ENCODE assay signal across 13 mouse cellular contexts in genomic region chr2:166206396-166207144, GRCm38 (mm10). TPM values are rescaled to one million over a fixed set of nuclear protein-coding genes. Genes with fewer than 3 reads are reported as not detected.
A peak's percentile ranks its signal among the peaks of the same experiment; 100 is the strongest.
DNase-seq lines count a peak whose midpoint lies in the region; ATAC-seq and TF ChIP-seq lines count a peak whose summit lies in the region.
"Had no signal": no experiment of that assay in that cellular context is flagged by ENCODE, and none has a peak within 500 bp of the region (broad histone marks: within the 10 kb centered on the region; RNA-seq: fewer than 3 reads in every experiment).

No protein-coding gene starts in this region.

- intact Hi-C loops in heart, adult 2 months (cut with DNase I): no loop called here

- WGBS in heart, embryonic 12.5 days: 20% methylated on average over 5 of the region's 5 CpGs
- WGBS in heart, adult 2 months: 46% methylated on average over 5 of the region's 5 CpGs
- 28% methylated on average over 5 of the region's 5 CpGs for WGBS in limb, embryonic 13.5 days

- peak overlapping the region; percentile 34; the same call in 1 of the 2 replicates for H3K27ac ChIP-seq in heart, embryonic 12.5 days (ENCODE audit: poor library complexity, severe bottlenecking)
- no peak overlapping the region for H3K27ac ChIP-seq in heart, adult 2 months
- peak overlapping the region; percentile 28; the same call in 1 of the 2 replicates for H3K27ac ChIP-seq in limb, embryonic 13.5 days
- H3K27ac ChIP-seq: liver, embryonic 13.5 days; macrophage; stomach, embryonic 15.5 days had no signal

- peak; percentile 26; the same call in 1 of the 2 replicates for ATAC-seq in heart, embryonic 12.5 days (ENCODE audit: insufficient number of reproducible peaks, low FRiP score)
- peak; percentile 49; the same call in 1 of the 2 replicates for ATAC-seq in limb, embryonic 13.5 days (ENCODE audit: low FRiP score, low read depth)

- peaks cover 51% of the 10 kb centered on the region for H3K4me1 ChIP-seq in heart, embryonic 12.5 days (replicated peaks)
- no peaks in the 10 kb centered on the region; the same call in none of the 2 replicates for H3K4me1 ChIP-seq in heart, adult 2 months (ENCODE audit: control insufficient read depth, insufficient read depth, low read length)
- peaks cover 33% of the 10 kb centered on the region for H3K4me1 ChIP-seq in limb, embryonic 13.5 days
- H3K4me1 ChIP-seq: liver, embryonic 13.5 days; stomach, embryonic 15.5 days had no signal

- no peak for DNase-seq in heart, adult 2 months
- peak; percentile 53 to 73 for DNase-seq in layer of hippocampus, postnatal 14 days (ENCODE audit: low spot score in 2 of 2)
- no peak for DNase-seq in layer of hippocampus, adult 11-12 months (ENCODE audit: low spot score)
- peak; percentile 72 to 76 for DNase-seq in cerebellum, postnatal 14 days
- no peak for DNase-seq in frontal cortex, postnatal 36 days (ENCODE audit: low spot score in 2 of 2)
- DNase-seq in right cerebral cortex, postnatal 14 days: no peak
- DNase-seq: heart, postnatal 4 days; liver, embryonic 13.5 days had no signal

- H3K27me3 ChIP-seq in heart, embryonic 12.5 days (replicated peaks): 0 out of 2 replicates have a peak, but pooled peaks cover 4% of the 10 kb centered on the region
- no peaks in the 10 kb centered on the region for H3K27me3 ChIP-seq in heart, adult 2 months (ENCODE audit: control insufficient read depth, insufficient read depth, low read length)
- H3K27me3 ChIP-seq in limb, embryonic 13.5 days: no peaks in the 10 kb centered on the region
- H3K27me3 ChIP-seq: liver, embryonic 13.5 days; stomach, embryonic 15.5 days had no signal

- 0 out of 2 replicates have a peak, but pooled peaks cover 2% of the 10 kb centered on the region for H3K9me3 ChIP-seq in heart, embryonic 12.5 days (replicated peaks)
- no peaks in the 10 kb centered on the region for H3K9me3 ChIP-seq in limb, embryonic 13.5 days
- H3K9me3 ChIP-seq: liver, embryonic 13.5 days; stomach, embryonic 15.5 days had no signal

- TF ChIP-seq CTCF in heart, adult 2 months (IDR thresholded peaks at IDR 0.05): no peak

- no peaks in the 10 kb centered on the region for H3K36me3 ChIP-seq in heart, embryonic 12.5 days
- H3K36me3 ChIP-seq in heart, adult 2 months (ENCODE audit: control insufficient read depth, insufficient read depth, low read length): no peaks in the 10 kb centered on the region
- H3K36me3 ChIP-seq in limb, embryonic 13.5 days: no peaks in the 10 kb centered on the region
- H3K36me3 ChIP-seq: liver, embryonic 13.5 days; stomach, embryonic 15.5 days had no signal

- TF ChIP-seq EP300 in heart, adult 2 months (IDR thresholded peaks at IDR 0.05; ENCODE audit: insufficient read depth, low read depth, low read length): no peak

- H3K4me3 ChIP-seq in heart, embryonic 12.5 days: no peak overlapping the region
- no peak overlapping the region for H3K4me3 ChIP-seq in heart, adult 2 months
- no peak overlapping the region for H3K4me3 ChIP-seq in limb, embryonic 13.5 days
- H3K4me3 ChIP-seq: liver, embryonic 13.5 days; myocyte; stomach, embryonic 15.5 days had no signal

- H3K4me2 ChIP-seq in heart, embryonic 12.5 days: no peak overlapping the region
- H3K4me2 ChIP-seq in limb, embryonic 13.5 days (replicated peaks): no peak overlapping the region
- H3K4me2 ChIP-seq: liver, embryonic 13.5 days; stomach, embryonic 15.5 days had no signal

- TF ChIP-seq POLR2A in heart, adult 2 months (IDR thresholded peaks at IDR 0.05; ENCODE audit: insufficient read depth, low read depth, low read length): no peak

- H3K79me2 ChIP-seq in heart, adult 2 months (replicated peaks; ENCODE audit: control insufficient read depth, insufficient read depth, low read length): no peaks in the 10 kb centered on the region

- H3K9ac ChIP-seq in heart, embryonic 12.5 days: 0 out of 2 replicates have a peak overlapping the region, but pooled peaks have one; percentile 2
- no peak overlapping the region for H3K9ac ChIP-seq in heart, adult 2 months (ENCODE audit: low read depth, low read length)
- H3K9ac ChIP-seq in limb, embryonic 13.5 days: no peak overlapping the region
- H3K9ac ChIP-seq: liver, embryonic 13.5 days; stomach, embryonic 15.5 days had no signal

RNA-seq across cellular contexts. Expression of gene Sulf2, which starts 51.1 kb away (rescaled TPM):
- polyA plus RNA-seq in heart, embryonic 12.5 days (2016; fragmentation: Nextera tagmentation; extraction: Ambion mirVana): 136 and 137 TPM in 2 replicates
- 10 to 100 TPM; 38.5 to 43.9 TPM for total RNA-seq in heart, adult 2 months (2021)
- 51.0 and 75.1 TPM in 2 replicates for polyA plus RNA-seq in heart, adult 2 months (2012; rRNA removed)
- total RNA-seq in layer of hippocampus, postnatal 14 days (2021): 100 to 1,000 TPM; 198 to 202 TPM
- polyA plus RNA-seq in limb, embryonic 13.5 days (2015; fragmentation: Nextera tagmentation; extraction: Ambion mirVana): 171 and 181 TPM in 2 replicates

Comparison
In these comparisons a context has a peak if more than half of its experiments do, and no peak if none do; other contexts are left out.
1. DNase-seq: peak in layer of hippocampus, postnatal 14 days (2 of 2) and cerebellum, postnatal 14 days (2 of 2); none in heart, adult 2 months (0 of 2), layer of hippocampus, adult 11-12 months (single experiment), frontal cortex, postnatal 36 days (0 of 2) and right cerebral cortex, postnatal 14 days (single experiment).